Mouse (Mus musculus) testis, postnatal 10 days (tissue): Measurements from ENCODE around the gene Glis3.

Experiments
- DNase-seq: peaks from one replicate; pipeline ENCODE4 v3.0.0; 2021; ENCODE audit warnings: low spot score

Gene Glis3

DNA sequence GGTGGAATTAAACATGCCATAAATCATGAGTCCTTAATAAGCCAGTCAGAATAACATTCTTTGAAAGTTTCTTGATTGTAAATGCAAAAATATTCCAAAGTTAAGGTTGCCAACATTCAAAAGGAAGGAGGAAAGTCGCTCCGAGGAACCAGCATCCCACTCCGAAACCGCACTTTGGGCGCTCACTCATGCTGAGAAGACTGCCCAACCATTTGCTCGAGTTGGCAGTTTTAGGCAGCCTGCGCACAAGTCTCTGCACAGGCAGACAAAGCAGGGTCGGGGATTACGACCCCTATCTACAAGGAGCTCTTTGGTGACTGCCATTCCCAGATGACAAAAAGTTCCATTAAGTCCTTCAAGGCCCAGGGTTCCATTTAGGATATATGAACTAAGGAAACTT, 298.4 kb downstream of the Glis3 start:
- DNase-seq: no peak

DNA sequence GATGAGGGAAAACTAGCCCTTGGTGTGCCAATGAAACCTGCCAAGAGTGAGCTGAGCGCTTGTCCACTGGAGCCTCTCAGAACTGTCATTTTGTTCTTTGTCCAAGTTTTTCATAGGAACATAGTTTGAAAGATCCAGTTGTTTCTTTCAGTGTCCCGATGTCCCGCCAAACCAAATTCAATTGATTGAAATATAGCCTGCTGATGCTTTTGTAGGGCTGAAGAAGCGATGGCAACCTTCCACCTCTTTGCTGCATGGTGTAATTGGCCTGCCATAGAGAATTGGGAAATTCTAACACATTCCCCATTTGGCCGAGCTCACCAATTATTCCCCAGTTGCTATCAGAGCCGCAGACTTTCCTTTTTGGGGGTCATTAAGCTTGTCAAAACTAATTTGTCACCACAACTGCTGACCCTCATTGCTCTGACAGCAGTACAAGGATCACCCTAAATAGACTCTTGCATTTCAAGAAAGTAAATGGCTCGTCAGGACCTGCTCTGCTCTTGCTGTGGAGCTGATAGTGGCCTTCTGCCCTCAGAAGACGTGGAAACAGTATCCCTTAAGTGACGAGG, 299.1 kb downstream of the Glis3 start:
- DNase-seq: no peak

DNA sequence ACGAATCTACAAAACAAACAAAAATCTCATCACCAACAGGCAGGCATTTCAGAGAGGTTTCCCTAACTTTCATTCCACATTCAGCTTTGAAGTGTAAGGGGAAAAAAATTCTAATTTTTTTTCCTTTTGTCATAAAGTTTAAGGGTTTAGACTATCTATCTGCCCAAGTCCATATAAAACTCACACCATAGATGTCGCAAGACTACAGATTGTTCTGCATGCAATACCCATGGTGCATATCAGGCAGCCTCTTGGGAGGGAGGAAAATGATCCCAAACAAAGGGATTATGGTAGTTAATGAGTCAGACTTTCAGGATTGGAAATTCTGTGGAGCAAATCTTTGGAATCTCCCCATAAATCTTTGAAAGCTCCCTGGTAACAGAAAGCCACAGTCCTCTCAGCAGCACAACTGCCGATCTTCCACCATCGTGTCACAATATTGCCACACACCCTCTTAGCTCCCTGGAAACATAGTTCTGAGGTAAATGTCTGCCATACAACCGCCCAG, 302.0 kb downstream of the Glis3 start:
- no peak for DNase-seq

DNA sequence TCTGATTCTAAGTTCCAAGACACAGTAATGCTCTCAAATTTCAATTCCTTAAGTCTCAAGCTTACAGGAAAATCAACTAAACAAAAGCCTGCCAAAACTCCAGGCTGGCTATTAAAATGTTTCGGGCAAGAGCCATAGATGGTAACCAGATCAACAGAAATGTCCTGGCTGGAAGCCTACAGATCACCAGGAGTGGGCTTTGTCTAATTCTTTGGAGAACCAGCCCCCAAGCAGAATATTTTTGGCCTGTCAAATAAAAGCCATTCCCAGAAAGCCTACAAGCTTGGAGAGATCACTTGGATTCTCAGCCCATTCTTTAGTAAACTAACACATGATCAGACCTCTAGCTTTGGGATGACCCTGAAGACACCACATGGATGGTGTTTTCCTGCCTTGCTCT, 303.5 kb downstream of the Glis3 start:
- no peak for DNase-seq

DNA sequence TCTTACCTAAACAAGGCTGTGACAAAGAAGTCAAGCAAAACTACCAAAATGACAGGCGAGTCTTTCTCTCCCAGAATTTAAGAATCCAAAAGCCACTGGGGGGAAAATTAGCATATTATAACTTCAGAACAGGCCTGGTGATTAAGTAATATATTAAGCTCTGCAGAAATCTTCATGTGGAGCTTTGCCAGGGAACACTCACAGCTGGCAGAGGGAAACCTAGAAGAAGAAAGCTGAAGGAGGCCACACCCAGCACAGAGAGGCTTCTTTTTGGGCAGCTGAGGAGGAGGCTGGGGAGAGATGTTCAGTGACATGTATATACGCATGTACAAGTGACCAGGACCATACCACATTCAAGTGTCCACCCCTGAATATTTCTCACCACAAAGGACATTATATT, 304.1 kb downstream of the Glis3 start:
- DNase-seq: no peak

DNA sequence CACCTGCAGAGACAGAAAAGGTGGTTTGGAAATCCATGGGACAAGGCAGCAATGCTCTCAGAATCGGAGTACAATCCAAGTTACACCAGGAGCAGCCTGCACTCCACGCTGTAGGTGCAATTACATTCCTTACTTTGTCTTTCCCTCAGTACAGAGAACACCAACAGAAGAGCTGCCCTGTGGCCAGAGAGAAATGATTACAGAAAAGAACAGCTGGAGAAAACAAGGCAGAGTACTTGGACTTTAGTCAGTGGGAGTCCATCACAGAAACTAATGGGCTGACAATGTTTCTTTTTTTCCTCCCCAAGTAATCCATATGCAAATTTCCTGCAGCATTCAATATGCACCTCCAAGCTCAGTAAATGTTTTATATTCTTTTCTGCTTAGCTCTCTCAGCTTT, 305.4 kb downstream of the Glis3 start:
- DNase-seq: no peak

DNA sequence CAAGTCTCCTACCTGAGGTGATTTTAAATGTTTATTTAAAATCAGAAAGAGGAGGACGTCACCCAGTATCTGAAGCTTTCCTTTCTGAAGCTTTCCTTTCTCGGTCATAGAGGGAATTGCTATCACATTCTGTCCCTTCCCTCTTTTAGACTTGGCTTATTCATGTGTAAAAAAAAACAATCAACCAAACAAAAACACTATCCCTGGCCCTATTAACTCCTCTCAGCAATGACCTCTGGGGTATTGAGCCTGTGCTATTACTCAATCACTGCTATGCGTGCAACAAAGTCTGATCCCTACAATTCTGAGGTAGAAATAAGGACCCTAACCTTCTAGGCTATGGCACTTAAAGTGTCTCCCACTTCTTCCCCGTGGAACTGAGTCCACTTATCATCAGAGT, 311.7 kb downstream of the Glis3 start:
- no peak for DNase-seq

DNA sequence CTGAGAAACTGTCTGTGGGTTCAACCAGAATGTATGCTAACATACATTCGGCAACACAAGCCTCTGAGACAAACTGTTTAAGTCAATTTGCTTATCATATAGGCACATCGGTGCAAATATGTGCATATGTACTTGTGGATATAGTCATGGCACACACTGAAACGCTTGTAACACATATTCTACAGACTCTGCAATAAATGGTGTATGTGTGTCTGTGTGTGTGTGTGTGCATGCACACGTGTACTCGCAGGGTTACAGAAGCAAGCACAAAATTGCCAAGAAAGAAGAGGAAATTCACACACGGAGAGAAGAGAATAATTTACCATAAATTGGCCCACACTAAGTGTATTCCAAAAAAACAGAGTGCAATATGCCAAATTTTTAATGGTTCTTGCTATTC, 312.6 kb downstream of the Glis3 start:
- no peak for DNase-seq

DNA sequence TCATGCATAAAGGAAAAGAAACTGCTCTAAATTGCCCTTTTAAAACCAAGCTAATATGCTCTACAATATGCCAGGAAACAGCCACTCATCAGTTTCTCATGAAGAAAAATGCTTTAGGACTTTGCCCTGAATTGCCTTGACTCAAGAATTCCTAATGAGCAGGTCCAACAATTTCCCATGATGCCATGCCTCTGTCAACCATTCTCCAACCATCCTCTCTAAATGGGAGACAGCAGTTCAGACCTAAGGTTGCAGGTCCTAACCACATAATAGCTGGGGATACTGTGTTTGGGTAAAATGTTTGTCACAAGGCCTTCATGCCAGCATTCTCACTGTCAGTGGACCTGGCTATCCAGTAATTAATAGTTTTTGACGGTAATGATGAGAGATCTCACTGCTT, 313.1 kb downstream of the Glis3 start:
- no peak for DNase-seq

DNA sequence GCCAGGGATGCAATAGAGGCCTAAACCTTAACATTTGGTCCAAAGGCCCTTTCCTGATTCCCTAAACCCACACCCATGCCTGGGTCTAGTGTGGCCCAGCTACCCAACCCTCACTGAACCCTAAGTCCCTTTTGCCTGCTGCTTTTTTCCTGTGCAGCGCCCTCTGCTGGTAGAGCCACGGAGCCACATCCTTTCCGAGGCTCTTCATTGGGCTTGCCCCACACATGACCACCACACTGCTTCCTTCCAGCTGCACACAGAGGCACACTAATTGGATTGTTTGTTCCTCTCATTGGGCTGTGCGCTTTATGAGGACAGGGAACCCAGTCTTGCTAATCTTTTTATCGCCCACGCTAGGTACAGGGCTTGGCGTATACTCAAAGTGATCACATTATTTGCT, 314.0 kb downstream of the Glis3 start:
- peak; percentile 71 for DNase-seq

DNA sequence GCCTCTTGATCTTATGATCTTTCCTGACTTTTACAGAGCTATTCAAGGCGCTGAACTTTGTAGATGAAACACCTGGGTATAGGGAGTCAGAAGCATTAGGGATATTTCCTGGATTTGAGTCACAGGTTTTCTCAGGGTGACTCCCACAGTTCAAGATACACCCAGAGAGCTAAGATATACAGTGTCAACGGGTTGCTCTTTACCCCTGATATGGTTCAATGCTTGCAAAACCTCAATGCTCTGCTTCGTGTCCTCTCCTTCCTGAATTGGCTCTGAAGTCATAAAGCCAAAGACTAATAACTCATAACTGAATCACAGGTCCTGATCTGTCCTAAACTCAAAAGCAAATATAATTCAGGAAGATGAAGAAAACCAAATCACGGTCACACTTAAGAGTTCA, 319.0 kb downstream of the Glis3 start:
- DNase-seq: no peak

DNA sequence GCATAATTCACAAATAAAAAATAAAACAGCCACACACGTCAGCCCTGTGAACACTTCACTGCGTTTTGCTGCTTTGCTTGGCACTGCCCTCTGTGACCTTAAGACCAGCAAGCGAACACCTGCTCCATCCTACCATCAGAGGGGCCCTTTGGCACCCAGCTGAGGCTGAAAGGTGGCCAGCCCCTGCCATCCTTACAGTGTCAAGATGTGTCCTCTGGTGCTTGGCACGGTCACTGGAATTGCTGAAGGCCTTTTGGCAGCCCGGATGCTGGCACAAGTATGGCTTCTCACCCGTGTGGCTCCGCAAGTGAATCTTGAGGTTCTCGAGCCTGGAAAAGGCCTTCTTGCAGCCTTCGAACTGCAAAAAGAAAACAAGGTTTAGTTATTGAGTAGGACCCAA, 322.3 kb downstream of the Glis3 start:
- no peak for DNase-seq

DNA sequence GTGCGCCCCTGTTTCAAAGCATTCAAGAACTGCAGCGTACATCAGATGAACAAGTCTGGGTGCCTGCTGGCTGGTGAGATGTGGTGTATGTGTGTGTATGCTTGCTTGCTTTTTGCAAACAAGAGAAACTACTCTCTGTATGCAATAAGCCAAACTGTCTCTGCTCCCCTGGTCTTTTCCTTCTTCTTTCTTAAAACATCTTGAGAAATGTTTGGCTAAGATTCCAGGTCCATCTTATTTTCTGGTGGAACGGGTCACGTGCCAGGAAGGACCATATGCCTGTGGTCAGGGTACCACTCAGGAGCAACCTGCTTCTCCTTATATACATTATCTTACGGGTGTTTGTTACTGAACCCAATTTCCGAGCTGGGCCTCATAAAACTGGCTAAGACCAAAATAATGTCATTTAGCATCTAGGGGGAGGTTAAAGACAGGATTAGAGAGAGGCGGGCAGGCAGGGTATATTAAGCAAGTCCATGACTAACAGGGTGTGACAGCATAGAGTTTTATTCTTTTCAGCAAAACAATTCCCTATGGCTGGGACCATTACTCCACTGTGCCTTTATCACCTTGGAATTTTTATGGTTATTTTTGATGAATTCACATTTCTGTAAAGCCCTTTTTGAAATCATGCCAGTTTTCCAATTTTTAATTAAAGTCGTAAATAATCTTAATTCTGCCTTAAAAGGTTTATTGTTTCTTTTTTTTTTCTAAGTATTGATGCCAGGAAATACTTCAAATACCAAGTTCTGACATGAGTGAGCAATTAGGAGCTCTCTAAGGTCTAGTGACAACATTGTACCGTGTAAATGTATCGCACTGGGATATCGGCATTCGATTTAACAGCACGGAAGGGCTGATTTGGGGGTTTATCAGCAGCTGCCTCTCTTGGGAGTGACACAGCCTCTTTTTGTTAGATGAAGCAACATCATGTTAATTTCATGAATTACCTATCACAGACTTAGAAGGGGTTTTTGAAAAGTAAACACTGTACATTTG, 328.5 kb downstream of the Glis3 start:
- no peak for DNase-seq

DNA sequence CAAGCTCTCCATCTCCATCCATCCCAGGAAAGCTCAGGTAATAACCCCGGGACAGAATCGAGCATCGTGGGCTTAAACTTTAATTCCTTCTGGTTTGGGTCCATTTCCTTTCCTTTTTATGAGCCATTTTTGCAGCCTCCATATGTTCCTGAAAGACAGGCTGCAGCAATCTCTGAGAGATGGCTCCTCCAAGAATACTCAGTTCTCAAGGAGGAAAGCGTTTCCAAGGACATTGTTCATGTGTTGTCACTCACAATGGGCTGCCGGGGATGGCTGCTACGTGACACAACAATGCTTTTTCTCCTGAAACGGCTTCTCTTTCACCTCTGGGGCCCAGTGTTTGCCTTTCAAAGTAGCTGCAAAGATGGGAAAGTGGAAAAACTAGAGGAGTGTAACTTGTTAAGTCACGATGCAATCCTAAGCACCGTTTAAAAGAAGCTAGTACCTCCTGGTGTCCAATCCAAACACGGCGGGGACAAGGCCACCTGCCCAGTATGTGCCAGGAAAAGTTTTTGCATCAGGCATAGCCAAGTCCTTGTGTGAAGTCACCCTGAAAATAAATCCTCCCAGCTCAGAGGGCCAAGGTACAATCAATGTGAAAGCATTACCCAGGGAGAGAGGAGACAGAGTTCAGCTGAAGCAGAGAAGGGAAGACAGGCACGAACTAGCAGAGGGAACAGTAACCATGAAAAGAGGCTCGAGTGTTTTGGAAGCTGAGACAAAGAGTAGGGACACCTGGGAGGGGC, 332.6 kb downstream of the Glis3 start:
- no peak for DNase-seq

DNA sequence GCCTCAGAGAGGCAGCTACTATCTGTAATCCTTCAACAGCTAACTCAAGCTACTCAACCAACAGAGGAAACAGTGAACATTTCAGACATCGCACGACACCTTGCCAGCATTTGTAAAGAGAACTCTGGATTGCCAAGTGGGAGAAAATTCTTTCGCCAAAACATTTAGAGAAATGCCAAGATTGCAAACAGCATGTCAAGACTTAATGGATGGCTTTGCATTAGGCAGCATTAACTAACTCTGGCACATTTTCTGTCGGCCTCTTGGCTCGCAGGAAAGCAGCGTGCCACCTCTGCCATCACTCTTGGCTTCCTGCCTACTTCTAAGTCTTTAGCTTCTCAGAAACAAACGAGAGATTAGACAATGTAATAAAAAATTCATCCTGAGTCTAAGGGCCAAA, 336.2 kb downstream of the Glis3 start:
- no peak for DNase-seq

DNA sequence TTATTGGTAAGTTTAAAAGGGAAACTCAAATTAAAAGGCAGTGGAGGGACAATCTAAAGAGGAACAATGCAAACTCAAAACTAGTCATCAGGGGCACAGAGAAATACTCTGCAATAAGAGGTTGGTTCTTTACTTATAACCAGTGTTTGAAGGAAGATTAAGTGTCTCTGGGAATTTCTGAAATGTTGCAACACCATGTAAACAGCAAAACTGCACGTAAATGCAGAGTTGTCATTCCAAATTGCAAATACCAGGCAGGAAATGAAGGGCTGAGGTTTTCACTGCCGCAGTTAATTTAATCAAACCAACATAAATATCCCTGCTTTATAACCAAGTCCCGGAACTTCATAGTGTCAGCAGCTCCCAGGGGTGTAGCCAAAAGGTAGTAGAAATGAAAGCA, 342.3 kb downstream of the Glis3 start:
- DNase-seq: no peak

DNA sequence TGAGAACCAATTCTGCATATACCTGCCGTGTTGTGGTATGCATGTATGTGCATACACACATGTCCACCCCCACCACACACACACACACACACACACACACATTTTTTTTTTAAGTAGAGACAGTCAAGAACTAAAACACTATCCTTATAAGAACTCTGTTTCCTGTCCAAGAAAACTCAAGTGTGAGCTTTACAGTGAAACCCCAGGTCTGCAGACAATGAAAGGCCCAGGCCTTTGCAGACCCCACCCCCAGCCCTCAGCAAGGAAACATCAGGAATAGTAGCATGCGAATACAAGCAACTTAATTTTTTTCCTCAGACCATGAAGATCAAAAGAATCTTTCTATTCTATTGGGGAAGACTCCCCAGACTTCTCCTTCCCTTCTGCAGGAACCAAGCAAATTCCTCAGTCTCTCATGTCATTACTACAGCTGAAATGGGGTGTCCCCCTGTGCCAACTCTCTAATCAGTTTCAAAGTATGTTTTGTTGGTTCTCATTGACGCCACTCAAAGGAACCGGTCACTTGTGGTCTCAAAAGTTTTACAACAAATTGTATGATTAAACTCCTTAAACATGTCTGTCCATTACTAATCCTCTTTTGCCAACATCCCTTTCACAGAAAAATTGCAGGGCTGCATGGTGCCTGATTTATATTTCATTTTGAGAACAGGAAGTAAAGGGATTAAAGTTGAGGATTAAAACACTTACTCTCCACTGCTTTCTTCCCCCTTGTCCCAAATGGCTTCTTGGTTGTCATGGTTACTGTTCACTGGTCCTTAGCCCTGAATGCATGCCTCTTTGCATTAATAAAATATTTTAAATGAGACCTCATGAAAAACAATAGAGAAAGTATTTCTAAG, 343.0 kb downstream of the Glis3 start:
- no peak for DNase-seq

DNA sequence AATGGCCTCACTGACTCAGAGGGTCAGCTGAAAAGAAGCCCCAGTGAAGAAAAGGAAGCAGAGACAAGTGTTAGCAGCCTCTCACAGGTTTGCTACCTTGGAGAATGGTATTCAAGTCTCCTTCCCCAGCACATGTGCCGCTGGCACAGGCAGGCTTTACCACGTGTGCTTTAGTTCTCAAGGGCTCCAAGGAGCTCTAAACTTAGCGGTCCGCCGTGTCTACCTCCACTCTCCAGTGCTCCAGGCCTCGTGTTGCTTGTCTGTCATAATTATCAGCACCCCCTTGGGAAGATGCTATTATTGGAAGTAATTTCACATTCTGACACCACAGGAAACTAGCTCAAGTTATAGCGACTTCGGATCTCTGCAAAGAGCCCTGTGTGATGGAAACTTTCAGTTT, 344.0 kb downstream of the Glis3 start:
- DNase-seq: no peak

DNA sequence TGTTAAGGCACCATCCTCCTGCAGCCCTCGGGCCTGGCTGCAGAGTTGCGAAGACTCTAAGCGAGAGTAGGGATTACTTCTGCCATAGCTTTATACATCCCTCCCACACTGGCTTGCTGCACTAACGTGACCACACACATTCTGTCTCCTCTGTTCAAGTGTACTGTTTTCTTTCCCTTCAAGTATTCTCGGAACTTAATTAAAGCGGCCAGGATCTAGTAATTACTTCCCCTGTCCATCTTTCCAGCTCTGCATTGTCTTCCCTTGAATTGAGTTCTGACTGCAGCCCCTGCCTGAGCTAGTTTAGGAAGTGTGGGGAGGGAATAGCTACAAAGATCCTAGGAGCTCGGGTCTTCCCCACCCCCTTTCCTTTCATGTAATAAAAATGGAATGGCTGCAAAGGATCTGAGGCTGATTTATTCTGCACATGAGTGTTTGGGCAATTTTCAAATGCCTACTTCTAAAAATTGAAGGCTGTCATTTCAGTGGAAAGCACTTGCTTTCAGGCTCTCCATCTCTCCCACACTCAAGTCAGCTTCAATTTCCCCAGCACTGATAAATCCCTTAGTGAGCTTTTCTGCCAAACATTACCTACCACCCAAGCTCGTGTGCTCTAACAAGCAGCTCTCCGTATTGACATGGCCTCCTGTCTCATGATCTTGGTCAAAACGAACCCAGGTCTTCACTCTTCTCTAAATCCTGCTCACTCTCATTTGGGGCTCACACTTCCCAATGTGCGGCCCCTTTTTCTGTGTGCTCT, 346.7 kb downstream of the Glis3 start:
- no peak for DNase-seq

DNA sequence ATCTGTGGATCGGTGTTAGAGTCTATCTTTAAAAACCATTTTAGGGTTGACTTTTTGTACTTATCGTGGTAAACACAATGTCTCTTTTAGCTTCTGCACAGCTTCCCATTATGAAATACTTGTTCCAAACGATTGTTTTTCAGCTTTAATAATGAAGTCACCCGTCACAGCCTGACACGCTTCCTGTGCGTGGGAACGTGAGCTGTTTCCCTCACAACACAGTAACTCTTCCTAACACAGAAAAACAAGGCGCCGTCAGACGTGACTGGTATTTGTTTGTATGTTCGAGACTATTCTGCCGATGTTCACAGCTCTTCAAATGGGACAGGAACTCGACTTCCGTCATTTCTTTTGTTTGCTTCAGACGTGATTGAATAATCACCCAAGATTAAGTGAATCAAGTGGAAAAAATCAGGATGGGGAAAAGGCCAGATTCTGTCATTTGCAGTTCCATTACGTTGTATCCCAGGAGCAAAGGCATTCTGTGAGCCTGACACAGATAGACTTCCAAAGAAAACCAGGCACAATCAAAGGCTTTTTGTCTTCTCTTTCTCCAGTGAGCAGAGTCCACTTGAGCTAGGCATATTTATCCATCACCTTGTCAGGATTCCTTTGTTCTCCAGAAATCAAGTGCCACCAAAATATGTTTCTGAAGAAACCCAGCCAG, 351.3 kb downstream of the Glis3 start:
- no peak for DNase-seq

DNA sequence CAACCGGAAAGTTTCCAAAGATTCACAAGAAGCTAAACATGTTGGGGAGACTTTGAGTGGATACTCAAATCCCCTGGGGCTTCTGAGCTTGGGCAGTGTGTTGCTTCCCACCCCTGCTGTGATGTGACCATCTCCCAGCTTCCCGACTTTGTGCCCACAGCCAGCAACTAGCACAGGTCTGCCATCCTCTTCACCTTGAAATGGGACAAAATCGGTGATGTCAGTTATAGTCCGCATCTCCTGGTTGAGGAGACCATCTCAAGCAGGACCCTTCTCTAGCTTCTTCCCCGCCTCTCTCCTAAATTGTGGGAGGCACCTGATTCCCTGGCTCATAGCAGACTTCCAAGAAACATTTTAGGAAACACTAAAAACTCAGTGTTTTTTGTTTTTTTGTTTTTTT, 352.3 kb downstream of the Glis3 start:
- DNase-seq: no peak
